Mouse (Mus musculus): Measurements from ENCODE around the gene Ier5.

Ier5 gene

DNA sequence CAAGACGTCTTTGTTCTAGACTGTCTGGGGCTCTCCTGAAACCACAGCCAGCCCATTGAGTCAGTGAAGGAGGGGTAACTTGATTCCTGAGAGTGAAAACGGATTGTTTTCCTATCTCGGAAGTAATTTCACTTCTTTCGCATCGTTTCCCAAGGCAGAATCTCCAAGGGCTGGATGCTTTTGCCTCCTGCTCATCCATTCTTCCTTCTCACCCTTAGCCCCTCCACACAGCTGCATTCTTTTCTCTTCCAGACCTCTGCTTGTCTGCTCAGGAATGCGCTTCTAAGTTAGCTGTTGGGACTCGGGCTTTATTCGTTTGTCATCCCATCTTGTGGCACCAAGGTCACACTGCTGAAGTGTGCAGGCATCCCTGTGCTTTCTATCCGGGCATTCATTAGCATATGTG lies 46.7 kb downstream of the Ier5 start:
- no peak for DNase-seq

DNA sequence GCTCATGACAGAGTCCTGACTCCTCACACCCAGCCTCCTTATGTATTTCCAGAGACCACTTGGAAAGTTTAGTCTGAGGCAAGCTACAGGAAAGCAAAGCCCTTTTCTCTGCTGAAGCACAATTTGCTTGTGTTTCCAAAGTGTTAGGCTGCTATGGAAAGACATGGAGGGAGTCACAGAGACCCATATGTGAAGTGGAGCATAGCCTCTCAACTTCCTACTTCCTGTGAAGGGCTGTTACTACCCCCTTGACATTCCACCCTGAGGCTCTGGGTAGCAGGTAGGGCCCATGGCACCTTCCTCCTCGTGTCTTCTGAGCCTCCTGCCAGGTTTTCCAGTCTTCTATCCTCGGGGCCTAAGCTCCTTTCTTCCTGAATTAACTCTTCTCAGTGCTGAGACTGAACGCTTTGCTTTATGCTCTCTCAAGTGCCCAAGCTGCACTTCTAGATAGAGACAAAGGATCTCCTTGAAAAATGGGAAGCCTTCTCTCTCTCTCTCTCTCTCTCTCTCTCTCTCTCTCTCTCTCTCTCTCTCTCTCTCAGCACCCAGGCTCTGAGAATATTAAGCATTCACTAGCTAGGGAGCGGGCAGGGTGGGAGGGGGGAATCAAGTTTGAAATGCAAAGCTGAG lies 47.2 kb downstream of the Ier5 start:
- no peak for DNase-seq

DNA sequence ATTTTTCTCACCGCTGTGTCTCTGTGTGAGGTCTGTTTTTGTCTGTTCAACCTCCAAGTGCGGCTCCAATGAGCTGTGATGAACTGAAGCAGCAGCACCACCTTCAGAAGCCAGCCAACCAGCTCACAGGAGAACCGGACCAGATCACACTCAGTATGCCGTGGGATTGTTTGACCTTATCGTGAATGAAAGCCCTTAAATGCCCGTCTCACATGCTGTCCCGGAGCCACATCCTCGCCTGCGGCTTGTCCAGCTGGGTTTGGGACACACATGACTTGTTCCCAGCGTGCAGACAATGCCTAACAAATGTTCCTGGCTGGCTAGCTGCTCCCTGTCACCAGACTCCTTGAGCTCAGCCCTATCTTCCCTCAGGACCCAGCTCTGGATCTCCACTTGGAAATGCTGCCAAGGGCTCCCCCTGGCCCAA lies 47.7 kb downstream of the Ier5 start:
- DNase-seq = peak; percentile 60

- DNase-seq = no peak
Measured at GRCm38 (mm10) chr1:155050897-155051592, 48.4 kb downstream of the Ier5 start.

DNA sequence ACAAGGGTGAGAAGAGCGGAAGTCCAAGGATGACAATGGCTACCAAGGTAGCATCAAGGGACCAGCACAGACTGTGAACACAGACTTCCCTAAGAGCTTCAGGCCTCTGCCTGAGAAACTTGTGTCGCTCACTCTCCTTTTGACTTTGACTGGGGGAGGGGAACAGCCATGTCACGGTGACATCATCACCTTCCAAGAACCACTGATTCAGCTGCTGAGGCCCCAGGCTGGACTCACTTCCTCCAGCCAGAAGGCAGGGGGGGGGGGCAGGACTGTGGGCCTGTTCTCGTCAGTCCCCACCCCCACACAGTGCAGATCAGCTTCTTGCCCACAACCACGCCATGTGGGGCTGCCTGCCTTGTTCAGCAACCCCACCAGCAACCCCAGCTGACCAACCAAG lies 49.3 kb downstream of the Ier5 start:
- DNase-seq = no peak

DNA sequence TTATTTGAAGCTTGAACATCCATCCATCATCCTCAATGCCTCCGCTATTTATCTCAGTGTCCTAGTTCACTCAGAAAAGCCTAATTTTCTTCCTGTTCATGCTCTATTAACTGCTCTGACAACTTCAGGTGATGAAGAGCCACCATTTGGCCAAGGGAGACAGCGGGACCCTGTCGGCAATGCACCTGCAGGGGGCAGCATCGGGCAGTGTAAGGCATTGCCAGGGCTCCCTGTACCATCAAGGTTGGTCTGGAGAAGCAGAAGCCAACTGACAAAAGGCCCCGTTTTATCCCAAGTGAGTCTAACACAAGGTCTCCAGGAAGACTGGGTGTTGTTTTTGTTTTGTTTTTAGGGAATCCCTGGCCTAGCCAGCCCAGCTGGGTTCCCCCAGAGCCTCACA lies 50.5 kb downstream of the Ier5 start:
- peak; percentile 96 for DNase-seq

Data from cerebellum, adult 8-10 months (tissue).